Mouse (Mus musculus): ENCODE measurements around the gene Ift88. TPM values are rescaled to one million over a fixed set of nuclear protein-coding genes. Genes with fewer than 3 reads are reported as not detected.

Ift88 gene
- polyA plus RNA-seq, 1 experiment from 2014 or later, result 11.5 TPM

- Histone ChIP-seq H3K27ac (peak overlapping the region; percentile 59), H3K9me3 (0 out of 2 replicates have a peak, but pooled peaks cover 5% of the 10 kb centered on the region), H3K27me3 (ENCODE audit: insufficient read depth, poor library complexity, severe bottlenecking) (peaks cover 75% of the 10 kb centered on the region), H3K4me3 (no peak overlapping the region), H3K4me1 (replicated peaks) (peaks cover 40% of the 10 kb centered on the region), H3K36me3 (peaks cover 4% of the 10 kb centered on the region; the same call in 1 of the 2 replicates)
- peak; percentile 31 for DNase-seq (ENCODE audit: low spot score)
- 9% methylated on average over 16 of the region's 16 CpGs for WGBS
Measured at GRCm38 (mm10) chr14:57537261-57538015, 113.6 kb downstream of the Ift88 start.

- Histone ChIP-seq H3K36me3 (peaks cover 5% of the 10 kb centered on the region; the same call in 1 of the 2 replicates), H3K4me3 (no peak overlapping the region), H3K4me1 (replicated peaks) (peaks cover 26% of the 10 kb centered on the region), H3K9me3 (0 out of 2 replicates have a peak, but pooled peaks cover 5% of the 10 kb centered on the region), H3K27ac (no peak overlapping the region), H3K27me3 (ENCODE audit: insufficient read depth, poor library complexity, severe bottlenecking) (peaks cover 50% of the 10 kb centered on the region)
- WGBS, result 85% methylated on average over 11 of the region's 11 CpGs
- DNase-seq (ENCODE audit: low spot score), result no peak
Measured at GRCm38 (mm10) chr14:57540683-57541082, 116.8 kb downstream of the Ift88 start.

DNA sequence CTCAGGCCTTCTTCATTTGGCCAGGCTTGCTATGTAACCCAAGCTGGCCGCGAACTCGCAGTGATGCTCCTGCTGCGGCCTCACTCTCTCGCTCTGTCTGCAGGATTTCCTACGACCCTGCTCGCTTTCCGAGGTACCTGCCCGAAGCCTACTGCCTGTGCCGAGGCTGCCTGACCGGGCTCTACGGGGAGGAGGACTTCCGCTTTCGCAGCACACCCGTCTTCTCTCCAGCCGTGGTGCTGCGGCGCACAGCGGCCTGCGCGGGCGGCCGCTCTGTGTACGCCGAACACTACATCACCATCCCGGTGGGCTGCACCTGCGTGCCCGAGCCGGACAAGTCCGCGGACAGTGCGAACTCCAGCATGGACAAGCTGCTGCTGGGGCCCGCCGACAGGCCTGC is 118.4 kb downstream of the Ift88 start:
- H3K4me3 ChIP-seq, result peak overlapping the region; percentile 20; the same call in 1 of the 2 replicates
- H3K4me1 ChIP-seq (replicated peaks), result peaks cover 26% of the 10 kb centered on the region
- WGBS, result 55% methylated on average over 34 of the region's 34 CpGs
- no peak for DNase-seq (ENCODE audit: low spot score)
- no peak overlapping the region; the same call in 1 of the 2 replicates for H3K27ac ChIP-seq
- peaks cover 7% of the 10 kb centered on the region; the same call in 1 of the 2 replicates for H3K36me3 ChIP-seq
- H3K27me3 ChIP-seq (ENCODE audit: insufficient read depth, poor library complexity, severe bottlenecking), result peaks cover 38% of the 10 kb centered on the region
- H3K9me3 ChIP-seq, result 0 out of 2 replicates have a peak, but pooled peaks cover 5% of the 10 kb centered on the region

DNA sequence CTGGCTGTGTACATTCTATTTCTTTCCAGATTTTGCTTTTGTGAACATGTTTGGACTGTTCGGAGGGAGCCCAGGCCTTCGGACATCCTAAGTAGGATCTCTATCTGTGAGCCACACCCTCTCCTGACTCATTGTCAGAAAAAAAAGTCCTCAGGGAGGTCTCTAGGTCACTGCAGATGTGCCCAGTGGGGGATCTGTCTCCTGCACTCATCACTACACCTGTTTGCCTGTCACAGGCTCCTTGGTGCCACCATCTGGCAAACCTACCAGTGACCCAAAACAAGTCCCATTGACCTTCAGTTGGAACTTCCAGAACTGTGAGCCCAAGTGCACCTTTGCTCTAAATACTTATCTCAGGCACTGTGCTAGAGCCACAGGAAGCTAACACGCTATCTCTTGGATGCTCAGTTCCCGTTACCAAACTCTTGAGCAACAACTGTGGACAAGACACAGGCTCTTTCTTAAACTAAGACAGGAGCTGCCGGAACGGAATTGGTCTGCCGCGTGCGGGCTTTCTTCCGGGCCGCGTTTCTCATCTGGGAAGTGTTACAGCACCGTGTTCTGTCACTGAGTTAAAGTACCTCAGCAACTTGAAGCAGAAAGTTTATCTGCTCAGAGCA is 119.7 kb downstream of the Ift88 start:
- Histone ChIP-seq H3K27me3 (ENCODE audit: insufficient read depth, poor library complexity, severe bottlenecking) (peaks cover 26% of the 10 kb centered on the region), H3K4me3 (no peak overlapping the region), H3K27ac (no peak overlapping the region), H3K36me3 (peaks cover 16% of the 10 kb centered on the region), H3K4me1 (replicated peaks) (peaks cover 13% of the 10 kb centered on the region), H3K9me3 (0 out of 2 replicates have a peak, but pooled peaks cover 5% of the 10 kb centered on the region)
- no peak for DNase-seq (ENCODE audit: low spot score)
- 92% methylated on average over 13 of the region's 13 CpGs for WGBS

- 86% methylated on average over 17 of the region's 17 CpGs for WGBS
- H3K36me3 ChIP-seq, result peaks cover 34% of the 10 kb centered on the region
- no peak for DNase-seq (ENCODE audit: low spot score)
Measured at GRCm38 (mm10) chr14:57545526-57545925, 121.7 kb downstream of the Ift88 start.

DNA sequence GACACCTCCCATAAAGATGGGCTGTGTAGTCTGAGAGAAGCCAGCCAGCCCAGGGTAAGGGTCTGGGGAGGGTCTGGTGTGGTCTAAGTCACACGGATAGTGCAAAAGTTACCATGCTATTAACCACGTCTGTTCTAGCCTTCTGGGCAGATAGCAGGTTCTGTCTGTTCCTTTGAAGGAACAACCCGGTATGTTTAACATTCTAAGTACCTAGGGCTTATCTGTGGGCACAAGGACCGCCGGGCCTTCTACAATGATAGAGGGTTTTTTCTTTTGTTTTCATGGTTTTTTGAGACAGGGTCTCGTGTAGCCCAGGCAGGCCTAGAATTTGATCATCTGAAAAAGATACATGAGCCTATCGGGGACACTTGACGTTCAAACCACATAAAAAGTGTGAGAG is 122.3 kb downstream of the Ift88 start:
- H3K36me3 ChIP-seq, result peaks cover 34% of the 10 kb centered on the region
- peaks cover 15% of the 10 kb centered on the region for H3K27me3 ChIP-seq (ENCODE audit: insufficient read depth, poor library complexity, severe bottlenecking)
- 0 out of 2 replicates have a peak, but pooled peaks cover 5% of the 10 kb centered on the region for H3K9me3 ChIP-seq
- H3K27ac ChIP-seq, result no peak overlapping the region
- WGBS, result 90% methylated on average over 8 of the region's 8 CpGs
- DNase-seq (ENCODE audit: low spot score), result no peak
- no peak overlapping the region for H3K4me3 ChIP-seq
- peaks cover 12% of the 10 kb centered on the region for H3K4me1 ChIP-seq (replicated peaks)

More at GRCm38 (mm10) chr14:57545526-57545925, 121.7 kb downstream of the Ift88 start:
- Histone ChIP-seq H3K4me1 (replicated peaks) (peaks cover 12% of the 10 kb centered on the region), H3K9me3 (0 out of 2 replicates have a peak, but pooled peaks cover 5% of the 10 kb centered on the region), H3K27ac (no peak overlapping the region), H3K27me3 (ENCODE audit: insufficient read depth, poor library complexity, severe bottlenecking) (peaks cover 21% of the 10 kb centered on the region), H3K4me3 (no peak overlapping the region)

DNA sequence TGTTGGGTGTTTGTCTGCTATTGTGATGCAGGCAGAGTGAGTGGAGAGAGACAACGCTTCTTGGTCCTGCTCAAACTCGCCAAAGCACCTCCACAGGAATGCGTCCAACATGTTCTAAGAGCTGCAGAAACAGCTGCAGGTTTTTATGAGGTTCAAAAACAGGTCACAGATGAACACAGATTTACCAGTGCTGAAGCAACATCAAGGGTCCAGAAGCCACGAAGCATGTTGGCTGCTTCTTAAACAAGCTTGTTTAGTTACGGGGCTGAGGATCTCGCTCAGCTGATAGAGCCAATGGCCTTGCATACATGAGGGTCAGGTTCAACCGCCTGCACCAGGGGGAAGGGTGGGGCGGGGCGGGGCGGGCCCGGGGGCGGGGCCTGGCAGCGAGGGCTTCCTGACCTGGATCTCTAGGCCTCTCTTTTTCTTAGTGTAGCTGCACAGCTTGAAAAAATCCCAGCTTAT is 122.7 kb downstream of the Ift88 start:
- no peak for DNase-seq (ENCODE audit: low spot score)
- H3K4me1 ChIP-seq (replicated peaks), result peaks cover 12% of the 10 kb centered on the region

DNA sequence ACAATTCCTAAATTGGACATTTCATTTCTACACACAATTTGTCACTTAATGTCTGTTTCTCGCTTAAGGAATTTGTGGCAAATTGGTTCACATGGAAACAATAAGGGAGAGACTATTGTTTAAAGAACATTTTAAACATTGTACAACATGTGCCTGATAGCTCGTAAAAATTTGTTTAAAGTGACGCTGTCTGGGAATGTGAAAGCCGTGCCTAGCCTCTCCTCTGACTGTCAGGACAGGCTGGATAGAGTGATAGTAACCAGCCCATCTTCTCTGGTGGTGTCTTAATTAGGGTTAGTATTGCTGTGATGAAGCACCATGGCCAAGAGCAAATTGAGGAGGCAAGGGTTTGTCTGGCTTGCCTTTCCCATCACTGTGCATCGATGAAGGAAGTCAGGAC is 123.2 kb downstream of the Ift88 start:
- 86% methylated on average over 5 of the region's 5 CpGs for WGBS
- Histone ChIP-seq H3K9me3 (0 out of 2 replicates have a peak, but pooled peaks cover 4% of the 10 kb centered on the region), H3K27ac (no peak overlapping the region), H3K4me3 (no peak overlapping the region), H3K4me1 (replicated peaks) (peaks cover 11% of the 10 kb centered on the region), H3K36me3 (peaks cover 34% of the 10 kb centered on the region), H3K27me3 (ENCODE audit: insufficient read depth, poor library complexity, severe bottlenecking) (peaks cover 5% of the 10 kb centered on the region)
- no peak for DNase-seq (ENCODE audit: low spot score)

More for the DNA sequence above, 122.7 kb downstream of the Ift88 start:
- Histone ChIP-seq H3K36me3 (peaks cover 34% of the 10 kb centered on the region), H3K27me3 (ENCODE audit: insufficient read depth, poor library complexity, severe bottlenecking) (peaks cover 10% of the 10 kb centered on the region), H3K9me3 (0 out of 2 replicates have a peak, but pooled peaks cover 5% of the 10 kb centered on the region), H3K4me3 (no peak overlapping the region), H3K27ac (peak overlapping the region; percentile 16; the same call in 1 of the 2 replicates)
- WGBS, result 33% methylated on average over 13 of the region's 13 CpGs

GRCm38 (mm10) chr14:57552945-57553344 is 129.1 kb downstream of the Ift88 start:
- no peak for DNase-seq (ENCODE audit: low spot score)
- Histone ChIP-seq H3K27me3 (ENCODE audit: insufficient read depth, poor library complexity, severe bottlenecking) (no peaks in the 10 kb centered on the region), H3K4me3 (no peak overlapping the region), H3K4me1 (replicated peaks) (no peaks in the 10 kb centered on the region), H3K36me3 (peaks cover 44% of the 10 kb centered on the region), H3K9me3 (no peaks in the 10 kb centered on the region), H3K27ac (no peak overlapping the region)

DNA sequence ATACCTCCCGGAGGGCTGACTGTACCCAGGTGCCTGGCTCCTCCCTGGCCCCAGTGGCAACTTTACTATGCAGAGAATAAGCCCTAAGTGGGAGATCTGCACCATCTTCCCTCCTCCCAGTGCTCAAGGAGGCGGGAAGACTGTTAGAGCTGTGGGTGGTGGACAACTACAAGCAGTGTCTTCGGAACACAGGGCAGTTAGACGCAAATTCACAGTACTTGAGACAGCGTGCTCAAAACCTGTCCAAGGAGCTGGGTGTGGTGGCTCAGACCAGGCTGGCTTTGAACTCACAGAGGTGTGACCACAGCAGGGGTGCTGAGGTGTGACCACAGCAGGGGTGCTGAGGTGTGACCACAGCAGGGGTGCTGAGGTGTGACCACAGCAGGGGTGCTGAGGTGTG is 130.6 kb downstream of the Ift88 start:
- Histone ChIP-seq H3K27me3 (ENCODE audit: insufficient read depth, poor library complexity, severe bottlenecking) (no peaks in the 10 kb centered on the region), H3K4me1 (replicated peaks) (no peaks in the 10 kb centered on the region), H3K36me3 (peaks cover 29% of the 10 kb centered on the region), H3K4me3 (no peak overlapping the region), H3K27ac (no peak overlapping the region), H3K9me3 (no peaks in the 10 kb centered on the region)
- WGBS, result 93% methylated on average over 5 of the region's 5 CpGs
- no peak for DNase-seq (ENCODE audit: low spot score)

DNA sequence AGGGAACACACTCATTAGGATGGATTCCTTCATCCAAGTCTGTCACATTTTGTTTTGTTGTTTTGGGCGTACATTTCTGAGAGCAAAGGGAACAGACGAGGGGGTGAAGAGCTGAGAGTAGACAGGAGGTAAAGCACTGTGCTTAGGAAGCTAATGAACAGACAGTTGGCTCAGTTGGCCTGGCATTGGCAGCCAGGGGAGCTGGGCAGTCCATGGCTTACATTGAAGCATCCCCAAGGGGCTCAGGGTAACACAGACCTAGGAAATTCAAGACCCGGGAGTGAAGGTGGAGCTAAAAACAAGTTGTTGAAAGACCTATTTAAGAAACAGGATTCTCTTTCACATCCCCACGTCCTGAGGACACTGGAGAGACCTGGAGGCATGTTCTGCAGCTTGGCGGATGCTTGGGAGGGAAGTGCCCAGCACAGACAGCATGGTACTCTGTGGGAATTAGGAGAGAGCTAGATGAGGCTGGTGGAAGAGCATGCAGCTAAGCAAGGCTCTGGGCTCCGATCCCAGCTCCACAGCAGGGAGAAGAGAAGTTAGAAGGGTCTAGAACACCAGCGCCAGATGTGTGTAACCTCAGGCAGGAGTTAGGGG is 131.7 kb downstream of the Ift88 start:
- Histone ChIP-seq H3K9me3 (no peaks in the 10 kb centered on the region), H3K36me3 (peaks cover 21% of the 10 kb centered on the region; the same call in 1 of the 2 replicates), H3K4me1 (replicated peaks) (no peaks in the 10 kb centered on the region), H3K4me3 (no peak overlapping the region), H3K27me3 (ENCODE audit: insufficient read depth, poor library complexity, severe bottlenecking) (no peaks in the 10 kb centered on the region), H3K27ac (no peak overlapping the region)
- WGBS, result 79% methylated on average over 7 of the region's 7 CpGs
- no peak for DNase-seq (ENCODE audit: low spot score)

DNA sequence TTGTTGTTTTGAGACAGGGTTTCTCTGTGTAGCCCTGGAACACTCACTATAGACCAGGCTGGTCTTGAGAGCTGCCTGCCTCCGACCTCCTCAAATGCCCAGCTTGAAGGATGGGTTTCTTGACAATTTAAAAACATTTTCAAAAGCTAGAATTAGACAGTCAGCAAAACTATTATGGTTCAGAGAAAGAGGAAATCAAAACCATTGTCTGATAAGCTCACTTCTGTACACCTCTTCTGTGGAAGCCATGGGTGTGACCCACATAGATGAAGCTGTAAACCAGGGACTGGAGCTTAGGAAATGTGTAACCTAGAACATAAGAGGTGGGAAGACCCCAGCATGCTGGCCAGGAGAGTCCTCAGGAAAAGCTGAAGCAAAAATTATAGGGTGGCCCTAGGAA is 133.1 kb downstream of the Ift88 start:
- no peaks in the 10 kb centered on the region for H3K4me1 ChIP-seq (replicated peaks)
- H3K9me3 ChIP-seq, result no peaks in the 10 kb centered on the region
- no peak for DNase-seq (ENCODE audit: low spot score)
- H3K27me3 ChIP-seq (ENCODE audit: insufficient read depth, poor library complexity, severe bottlenecking), result no peaks in the 10 kb centered on the region
- H3K27ac ChIP-seq, result no peak overlapping the region
- no peak overlapping the region for H3K4me3 ChIP-seq
- peaks cover 22% of the 10 kb centered on the region for H3K36me3 ChIP-seq
- 96% methylated on average over 1 of the region's 1 CpGs for WGBS

Data from hindbrain, embryonic 10.5 days (tissue).